9 mouse cellular contexts compared by ENCODE assay signal in genomic region chr17:24878117-24878397, GRCm38 (mm10). TPM values are rescaled to one million over a fixed set of nuclear protein-coding genes. Genes with fewer than 3 reads are reported as not detected.
A peak's percentile ranks its signal among the peaks of the same experiment; 100 is the strongest.
DNase-seq lines count a peak whose midpoint lies in the region; ATAC-seq lines count a peak whose summit lies in the region.
"Had no signal": no experiment of that assay in that cellular context is flagged by ENCODE, and none has a peak within 500 bp of the region (broad histone marks: within the 10 kb centered on the region; RNA-seq: fewer than 3 reads in every experiment).

No protein-coding gene starts in this region.

- no peak for DNase-seq in forebrain, embryonic 10.5 days (ENCODE audit: extremely low spot score, low spot score)
- DNase-seq in frontal cortex, postnatal 36 days (ENCODE audit: low spot score in 2 of 2) = no peak
- DNase-seq in urinary bladder, postnatal 25 days (ENCODE audit: low spot score) = no peak

- ATAC-seq in forebrain, embryonic 12.5 days (ENCODE audit: low FRiP score) = no peak
- 0 out of 2 replicates have a peak, but pooled peaks have one; percentile 5 for ATAC-seq in heart, embryonic 12.5 days (ENCODE audit: insufficient number of reproducible peaks, low FRiP score)
- ATAC-seq in limb, embryonic 12.5 days (ENCODE audit: insufficient number of reproducible peaks, insufficient read depth, low FRiP score, low TSS enrichment, low read depth) = no peak
- peak; percentile 43; the same call in 1 of the 2 replicates for ATAC-seq in stomach, embryonic 14.5 days (ENCODE audit: insufficient number of reproducible peaks, insufficient read depth, low FRiP score, low read depth)
- no peak for ATAC-seq in monocyte, adult 5-6 weeks (replicated peaks; ENCODE audit: insufficient number of reproducible peaks, low FRiP score, low TSS enrichment, poor library complexity, severe bottlenecking)

- no peaks in the 10 kb centered on the region for H3K9me3 ChIP-seq in forebrain, embryonic 10.5 days
- H3K9me3 ChIP-seq in forebrain, embryonic 12.5 days = no peaks in the 10 kb centered on the region
- no peaks in the 10 kb centered on the region for H3K9me3 ChIP-seq in heart, embryonic 12.5 days (replicated peaks)
- no peaks in the 10 kb centered on the region for H3K9me3 ChIP-seq in limb, embryonic 12.5 days
- H3K9me3 ChIP-seq in stomach, embryonic 14.5 days (ENCODE audit: control insufficient read depth, low read depth, low read length) = no peaks in the 10 kb centered on the region

- WGBS in forebrain, embryonic 10.5 days = 39% methylated on average over 5 of the region's 5 CpGs
- WGBS in forebrain, embryonic 12.5 days = 34% methylated on average over 5 of the region's 5 CpGs
- 40% methylated on average over 5 of the region's 5 CpGs for WGBS in heart, embryonic 12.5 days
- WGBS in limb, embryonic 12.5 days = 25% methylated on average over 5 of the region's 5 CpGs
- WGBS in stomach, embryonic 14.5 days = 22% methylated on average over 5 of the region's 5 CpGs

- H3K4me2 ChIP-seq in forebrain, embryonic 12.5 days = no peak overlapping the region
- no peak overlapping the region for H3K4me2 ChIP-seq in heart, embryonic 12.5 days
- no peak overlapping the region for H3K4me2 ChIP-seq in limb, embryonic 12.5 days
- H3K4me2 ChIP-seq in stomach, embryonic 14.5 days (replicated peaks; ENCODE audit: low read depth, low read length) = peak overlapping the region; percentile 17; the same call in 1 of the 2 replicates

- no peak overlapping the region for H3K9ac ChIP-seq in forebrain, embryonic 12.5 days
- no peak overlapping the region; the same call in 1 of the 2 replicates for H3K9ac ChIP-seq in heart, embryonic 12.5 days
- H3K9ac ChIP-seq in limb, embryonic 12.5 days (replicated peaks) = peak overlapping the region; percentile 42; the same call in 1 of the 2 replicates
- H3K9ac ChIP-seq in stomach, embryonic 14.5 days (replicated peaks; ENCODE audit: low read depth, low read length) = no peak overlapping the region

- H3K4me3 ChIP-seq in forebrain, embryonic 10.5 days = no peak overlapping the region
- H3K4me3 ChIP-seq in forebrain, embryonic 12.5 days (replicated peaks) = no peak overlapping the region
- H3K4me3 ChIP-seq in heart, embryonic 12.5 days = no peak overlapping the region
- no peak overlapping the region for H3K4me3 ChIP-seq in limb, embryonic 12.5 days (replicated peaks)
- no peak overlapping the region for H3K4me3 ChIP-seq in stomach, embryonic 14.5 days (ENCODE audit: low read depth, low read length)
- H3K4me3 ChIP-seq: left cerebral cortex, adult 2 months had no signal

- peaks cover 22% of the 10 kb centered on the region for H3K4me1 ChIP-seq in forebrain, embryonic 10.5 days
- no peaks in the 10 kb centered on the region for H3K4me1 ChIP-seq in forebrain, embryonic 12.5 days
- 0 out of 2 replicates have a peak, but pooled peaks cover 5% of the 10 kb centered on the region for H3K4me1 ChIP-seq in heart, embryonic 12.5 days (replicated peaks)
- H3K4me1 ChIP-seq in limb, embryonic 12.5 days (replicated peaks) = peaks cover 7% of the 10 kb centered on the region
- H3K4me1 ChIP-seq in stomach, embryonic 14.5 days (ENCODE audit: control insufficient read depth, insufficient read depth, low read length) = 0 out of 2 replicates have a peak, but pooled peaks cover 4% of the 10 kb centered on the region

- H3K27ac ChIP-seq in forebrain, embryonic 10.5 days = peak overlapping the region; percentile 48
- no peak overlapping the region for H3K27ac ChIP-seq in forebrain, embryonic 12.5 days
- no peak overlapping the region for H3K27ac ChIP-seq in heart, embryonic 12.5 days (ENCODE audit: poor library complexity, severe bottlenecking)
- H3K27ac ChIP-seq in limb, embryonic 12.5 days = no peak overlapping the region
- H3K27ac ChIP-seq in stomach, embryonic 14.5 days (ENCODE audit: low read length) = peak overlapping the region; percentile 44; the same call in 1 of the 2 replicates
- H3K27ac ChIP-seq: left cerebral cortex, adult 2 months had no signal

- no peaks in the 10 kb centered on the region for H3K27me3 ChIP-seq in forebrain, embryonic 10.5 days (ENCODE audit: poor library complexity, severe bottlenecking)
- H3K27me3 ChIP-seq in forebrain, embryonic 12.5 days = no peaks in the 10 kb centered on the region; the same call in 1 of the 2 replicates
- H3K27me3 ChIP-seq in heart, embryonic 12.5 days (replicated peaks) = no peaks in the 10 kb centered on the region
- H3K27me3 ChIP-seq in limb, embryonic 12.5 days = no peaks in the 10 kb centered on the region; the same call in 1 of the 2 replicates
- no peaks in the 10 kb centered on the region for H3K27me3 ChIP-seq in stomach, embryonic 14.5 days (ENCODE audit: control insufficient read depth, insufficient read depth, low read length)

- H3K36me3 ChIP-seq in forebrain, embryonic 10.5 days (replicated peaks) = peaks cover 13% of the 10 kb centered on the region
- peaks cover 7% of the 10 kb centered on the region for H3K36me3 ChIP-seq in forebrain, embryonic 12.5 days (replicated peaks)
- H3K36me3 ChIP-seq in heart, embryonic 12.5 days = peaks cover 8% of the 10 kb centered on the region
- peaks cover 8% of the 10 kb centered on the region for H3K36me3 ChIP-seq in limb, embryonic 12.5 days
- no peaks in the 10 kb centered on the region for H3K36me3 ChIP-seq in stomach, embryonic 14.5 days (ENCODE audit: control insufficient read depth, insufficient read depth, low read length)

RNA-seq across cellular contexts. Expression of gene Nubp2, which starts 8.1 kb away (rescaled TPM):
- polyA plus RNA-seq in forebrain, embryonic 10.5 days (2016; fragmentation: Nextera tagmentation; extraction: Ambion mirVana) = 81.3 and 82.5 TPM in 2 replicates
- polyA plus RNA-seq in forebrain, embryonic 12.5 days (2016; fragmentation: Nextera tagmentation; extraction: Ambion mirVana) = 62.9 and 64.4 TPM in 2 replicates
- 31.9 and 33.1 TPM in 2 replicates for polyA plus RNA-seq in heart, embryonic 12.5 days (2016; fragmentation: Nextera tagmentation; extraction: Ambion mirVana)
- 50.1 and 53.2 TPM in 2 replicates for polyA plus RNA-seq in limb, embryonic 12.5 days (2016; fragmentation: Nextera tagmentation; extraction: Ambion mirVana)
- polyA plus RNA-seq in stomach, embryonic 14.5 days (2014; fragmentation: Nextera tagmentation; extraction: Ambion mirVana) = 48.1 and 49.0 TPM in 2 replicates
- 34.3 to 41.0 TPM (median 40.1 TPM) in 3 replicates for total RNA-seq in monocyte, adult 5-6 weeks (2017)

RNA-seq across cellular contexts. Expression of gene Spsb3, which starts 8.4 kb away (rescaled TPM):
- 42.8 and 45.3 TPM in 2 replicates for polyA plus RNA-seq in forebrain, embryonic 10.5 days (2016; fragmentation: Nextera tagmentation; extraction: Ambion mirVana)
- 47.3 and 50.7 TPM in 2 replicates for polyA plus RNA-seq in forebrain, embryonic 12.5 days (2016; fragmentation: Nextera tagmentation; extraction: Ambion mirVana)
- polyA plus RNA-seq in heart, embryonic 12.5 days (2016; fragmentation: Nextera tagmentation; extraction: Ambion mirVana) = 25.7 and 28.3 TPM in 2 replicates
- 40.4 and 46.1 TPM in 2 replicates for polyA plus RNA-seq in limb, embryonic 12.5 days (2016; fragmentation: Nextera tagmentation; extraction: Ambion mirVana)
- polyA plus RNA-seq in stomach, embryonic 14.5 days (2014; fragmentation: Nextera tagmentation; extraction: Ambion mirVana) = 32.9 and 36.4 TPM in 2 replicates
- total RNA-seq in monocyte, adult 5-6 weeks (2017) = 16.6 to 25.9 TPM (median 20.5 TPM) in 3 replicates

RNA-seq across cellular contexts. Expression of gene Igfals, which starts 12.3 kb away (rescaled TPM):
- 0.17 and 0.36 TPM in 2 replicates for polyA plus RNA-seq in forebrain, embryonic 10.5 days (2016; fragmentation: Nextera tagmentation; extraction: Ambion mirVana)
- 0.20 TPM in 1 of 2 replicates, not detected in the other for polyA plus RNA-seq in forebrain, embryonic 12.5 days (2016; fragmentation: Nextera tagmentation; extraction: Ambion mirVana)
- 0.12 and 0.24 TPM in 2 replicates for polyA plus RNA-seq in heart, embryonic 12.5 days (2016; fragmentation: Nextera tagmentation; extraction: Ambion mirVana)
- 0.37 and 0.43 TPM in 2 replicates for polyA plus RNA-seq in limb, embryonic 12.5 days (2016; fragmentation: Nextera tagmentation; extraction: Ambion mirVana)
- 1.1 and 1.5 TPM in 2 replicates for polyA plus RNA-seq in stomach, embryonic 14.5 days (2014; fragmentation: Nextera tagmentation; extraction: Ambion mirVana)
- total RNA-seq in monocyte, adult 5-6 weeks (2017) = 0.29 TPM in 1 of 3 replicates, not detected in the others
- total RNA-seq: left cerebral cortex, adult 2 months had no signal

RNA-seq across cellular contexts. Expression of gene Eme2, which starts 16.8 kb away (rescaled TPM):
- 30.3 and 30.4 TPM in 2 replicates for polyA plus RNA-seq in forebrain, embryonic 10.5 days (2016; fragmentation: Nextera tagmentation; extraction: Ambion mirVana)
- polyA plus RNA-seq in forebrain, embryonic 12.5 days (2016; fragmentation: Nextera tagmentation; extraction: Ambion mirVana) = 42.7 and 44.6 TPM in 2 replicates
- 25.4 and 27.2 TPM in 2 replicates for polyA plus RNA-seq in heart, embryonic 12.5 days (2016; fragmentation: Nextera tagmentation; extraction: Ambion mirVana)
- 32.8 and 47.1 TPM in 2 replicates for polyA plus RNA-seq in limb, embryonic 12.5 days (2016; fragmentation: Nextera tagmentation; extraction: Ambion mirVana)
- polyA plus RNA-seq in stomach, embryonic 14.5 days (2014; fragmentation: Nextera tagmentation; extraction: Ambion mirVana) = 18.9 and 27.8 TPM in 2 replicates
- total RNA-seq in monocyte, adult 5-6 weeks (2017) = 12.0 to 20.2 TPM (median 12.9 TPM) in 3 replicates

RNA-seq across cellular contexts. Expression of gene Mrps34, which starts 16.9 kb away (rescaled TPM):
- polyA plus RNA-seq in forebrain, embryonic 10.5 days (2016; fragmentation: Nextera tagmentation; extraction: Ambion mirVana) = 100 and 103 TPM in 2 replicates
- polyA plus RNA-seq in forebrain, embryonic 12.5 days (2016; fragmentation: Nextera tagmentation; extraction: Ambion mirVana) = 86.0 and 91.1 TPM in 2 replicates
- 91.1 and 94.9 TPM in 2 replicates for polyA plus RNA-seq in heart, embryonic 12.5 days (2016; fragmentation: Nextera tagmentation; extraction: Ambion mirVana)
- polyA plus RNA-seq in limb, embryonic 12.5 days (2016; fragmentation: Nextera tagmentation; extraction: Ambion mirVana) = 89.5 and 94.8 TPM in 2 replicates
- 84.7 and 85.6 TPM in 2 replicates for polyA plus RNA-seq in stomach, embryonic 14.5 days (2014; fragmentation: Nextera tagmentation; extraction: Ambion mirVana)
- total RNA-seq in monocyte, adult 5-6 weeks (2017) = 13.4 to 24.4 TPM (median 19.0 TPM) in 3 replicates

Comparison
In these comparisons a context has a peak if more than half of its experiments do, and no peak if none do; other contexts are left out.
1. H3K27ac ChIP-seq: peak in forebrain, embryonic 10.5 days (single experiment) and stomach, embryonic 14.5 days (single experiment); none in forebrain, embryonic 12.5 days (single experiment), heart, embryonic 12.5 days (single experiment) and limb, embryonic 12.5 days (single experiment).
2. ATAC-seq: peak in heart, embryonic 12.5 days (single experiment) and stomach, embryonic 14.5 days (single experiment); none in forebrain, embryonic 12.5 days (single experiment), limb, embryonic 12.5 days (single experiment) and monocyte, adult 5-6 weeks (single experiment).